Mouse (Mus musculus): ENCODE data around the gene Lats1. TPM values are rescaled to one million over a fixed set of nuclear protein-coding genes. Genes with fewer than 3 reads are reported as not detected.

Lats1 gene
- polyA plus RNA-seq (2015; fragmentation: Nextera tagmentation; extraction: Ambion mirVana), result 8.9 and 9.5 TPM in 2 replicates

DNA sequence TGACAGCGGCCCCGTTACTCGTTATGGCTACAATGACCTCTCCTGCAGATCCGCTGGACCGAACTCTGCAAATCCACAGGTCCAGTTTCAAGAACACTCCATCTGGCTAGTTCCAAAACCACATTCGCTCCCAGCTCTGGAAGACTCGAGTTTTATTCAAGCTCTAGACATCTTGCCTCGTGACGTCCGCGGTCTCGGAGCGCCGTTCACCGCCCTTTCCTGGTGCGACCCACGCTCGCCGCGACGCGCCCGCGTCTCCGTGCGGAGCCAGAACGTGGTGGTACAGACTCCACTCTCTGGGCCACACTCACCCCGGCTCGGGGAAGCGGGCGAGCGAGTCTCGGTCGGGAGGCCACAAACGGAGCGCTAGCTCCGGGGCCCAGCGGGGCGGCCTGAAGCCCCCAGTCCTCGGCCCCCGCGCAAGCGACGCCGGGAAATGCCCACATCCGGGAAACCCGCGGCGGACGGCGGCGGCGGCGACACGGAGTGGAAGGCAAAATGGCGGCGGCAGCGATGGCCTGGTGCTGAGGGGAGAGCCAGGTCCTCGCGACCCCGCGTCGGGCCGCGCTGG, at the start of gene Lats1, which contains the start of gene Pcmt1:
TSS of gene Lats1 (plus strand) at position 484 of the 571 bp plus-strand sequence.
TSS of gene Pcmt1 (minus strand) at position 406 of the 571 bp plus-strand sequence.
- ATAC-seq (ENCODE audit: low FRiP score, low read depth), result peak; percentile 88
- under 1% methylated on average over 56 of the region's 65 CpGs for WGBS
- H3K9ac ChIP-seq, result peak within 1 kb of the TSS; percentile 96
- H3K4me3 ChIP-seq, result peak within 1 kb of the TSS; percentile 91
- H3K4me2 ChIP-seq, result peak within 1 kb of the TSS; percentile 78
- H3K27me3 ChIP-seq, result no peaks in the 10 kb centered on the region
- H3K27ac ChIP-seq (replicated peaks), result peak within 1 kb of the TSS; percentile 98
- peaks cover 50% of the 10 kb centered on the region for H3K4me1 ChIP-seq (replicated peaks)
- no peaks in the 10 kb centered on the region for H3K9me3 ChIP-seq
- H3K36me3 ChIP-seq, result peaks cover 22% of the 10 kb centered on the region

DNA sequence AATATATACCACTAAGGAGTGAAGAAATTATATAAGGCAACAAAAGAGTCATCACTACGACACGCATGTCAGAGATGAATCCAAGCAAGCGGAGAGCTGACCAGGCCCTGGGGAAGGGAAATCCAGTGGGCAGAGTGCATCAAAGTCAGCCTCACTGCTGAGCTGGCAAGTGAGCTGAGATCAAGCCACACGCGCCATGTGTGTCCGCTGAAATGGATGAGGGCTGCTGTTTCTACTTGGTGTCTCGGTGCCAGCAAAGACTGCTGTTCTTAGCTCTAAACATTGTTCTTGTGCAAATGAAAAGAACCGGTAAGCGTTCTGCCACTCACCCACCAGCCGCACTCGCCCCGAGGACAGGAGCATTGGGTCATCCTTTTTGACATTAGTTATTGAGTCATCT, 40.6 kb upstream of the Lats1 start:
- WGBS, result 95% methylated on average over 12 of the region's 12 CpGs
- H3K27me3 ChIP-seq, result no peaks in the 10 kb centered on the region
- H3K27ac ChIP-seq (replicated peaks), result no peak overlapping the region
- no peak overlapping the region for H3K4me2 ChIP-seq
- ATAC-seq (ENCODE audit: low FRiP score, low read depth), result no peak
- H3K36me3 ChIP-seq, result peaks cover 70% of the 10 kb centered on the region
- H3K4me3 ChIP-seq, result no peak overlapping the region
- H3K9me3 ChIP-seq, result no peaks in the 10 kb centered on the region
- no peak overlapping the region for H3K9ac ChIP-seq
- H3K4me1 ChIP-seq (replicated peaks), result no peaks in the 10 kb centered on the region

DNA sequence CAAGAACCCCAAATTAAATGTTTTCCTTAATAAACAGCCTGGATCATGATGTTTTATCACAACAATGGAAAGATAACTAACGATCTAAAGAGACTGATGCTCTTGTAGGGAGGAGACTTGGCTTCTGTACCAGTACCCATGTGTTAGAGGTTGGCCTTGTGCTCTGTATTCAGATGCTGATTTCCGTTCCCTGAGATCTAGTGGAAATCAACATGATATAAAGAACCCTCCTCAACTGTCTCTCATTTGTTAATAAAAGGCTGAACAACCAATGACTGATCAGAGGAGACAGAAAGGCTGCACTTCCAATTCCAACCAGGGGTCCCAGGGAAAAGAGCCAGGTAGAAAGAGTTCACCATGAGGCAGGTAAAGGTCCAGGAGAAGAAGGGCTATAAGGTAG, 35.1 kb upstream of the Lats1 start:
- Histone ChIP-seq H3K4me3 (no peak overlapping the region), H3K27me3 (no peaks in the 10 kb centered on the region), H3K36me3 (peaks cover 57% of the 10 kb centered on the region), H3K4me1 (replicated peaks) (no peaks in the 10 kb centered on the region), H3K9ac (no peak overlapping the region), H3K4me2 (no peak overlapping the region), H3K9me3 (no peaks in the 10 kb centered on the region), H3K27ac (replicated peaks) (no peak overlapping the region)
- WGBS, result 84% methylated on average over 2 of the region's 2 CpGs
- ATAC-seq (ENCODE audit: low FRiP score, low read depth), result no peak

DNA sequence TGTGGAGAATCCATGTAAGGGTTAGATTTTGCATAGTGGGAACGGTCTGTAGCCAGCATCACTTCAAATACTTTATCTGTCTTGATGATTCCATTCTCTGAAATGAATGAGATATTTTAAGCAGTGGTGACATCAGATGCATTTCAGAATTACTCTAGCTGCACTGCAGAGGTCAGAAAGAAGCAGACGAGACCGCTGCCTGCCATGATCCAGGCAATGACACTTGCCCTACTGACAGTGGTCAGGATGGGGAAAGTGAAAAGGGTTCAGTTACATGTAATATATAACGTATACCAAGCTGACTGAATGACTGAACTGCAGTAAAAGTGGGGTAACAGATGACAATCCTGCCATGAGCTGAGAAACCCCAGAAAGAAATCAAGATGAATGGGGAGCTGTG, 32.0 kb upstream of the Lats1 start:
- no peak overlapping the region for H3K27ac ChIP-seq (replicated peaks)
- H3K4me2 ChIP-seq, result no peak overlapping the region
- no peak for ATAC-seq (ENCODE audit: low FRiP score, low read depth)
- H3K9ac ChIP-seq, result no peak overlapping the region
- no peak overlapping the region for H3K4me3 ChIP-seq
- WGBS, result 90% methylated on average over 4 of the region's 4 CpGs
- H3K9me3 ChIP-seq, result no peaks in the 10 kb centered on the region
- no peaks in the 10 kb centered on the region for H3K4me1 ChIP-seq (replicated peaks)
- peaks cover 34% of the 10 kb centered on the region for H3K36me3 ChIP-seq
- no peaks in the 10 kb centered on the region for H3K27me3 ChIP-seq

DNA sequence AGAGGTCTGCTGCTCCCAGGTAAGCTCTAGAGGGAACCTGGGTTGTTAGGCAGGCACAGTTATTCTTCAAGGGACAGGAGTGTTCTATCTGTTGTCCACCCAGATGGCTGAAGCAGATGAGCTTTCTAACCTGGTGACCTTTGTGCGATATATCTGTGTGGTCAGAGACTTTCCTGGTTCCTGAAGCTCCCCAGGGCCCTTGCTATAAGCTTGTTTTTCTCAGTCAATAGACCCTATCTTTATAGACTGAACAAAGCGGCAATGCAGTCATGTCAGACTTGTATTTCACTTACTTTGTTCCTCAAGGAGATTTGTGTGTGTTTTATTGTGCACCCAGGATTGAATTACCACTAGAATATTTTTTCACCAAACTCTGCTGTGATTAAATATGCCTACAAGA, 30.0 kb upstream of the Lats1 start:
- Histone ChIP-seq H3K4me3 (no peak overlapping the region), H3K9me3 (no peaks in the 10 kb centered on the region), H3K9ac (no peak overlapping the region), H3K27me3 (no peaks in the 10 kb centered on the region), H3K4me2 (no peak overlapping the region), H3K27ac (replicated peaks) (no peak overlapping the region), H3K36me3 (peaks cover 23% of the 10 kb centered on the region), H3K4me1 (replicated peaks) (no peaks in the 10 kb centered on the region)
- no peak for ATAC-seq (ENCODE audit: low FRiP score, low read depth)
- WGBS, result 92% methylated on average over 2 of the region's 2 CpGs

DNA sequence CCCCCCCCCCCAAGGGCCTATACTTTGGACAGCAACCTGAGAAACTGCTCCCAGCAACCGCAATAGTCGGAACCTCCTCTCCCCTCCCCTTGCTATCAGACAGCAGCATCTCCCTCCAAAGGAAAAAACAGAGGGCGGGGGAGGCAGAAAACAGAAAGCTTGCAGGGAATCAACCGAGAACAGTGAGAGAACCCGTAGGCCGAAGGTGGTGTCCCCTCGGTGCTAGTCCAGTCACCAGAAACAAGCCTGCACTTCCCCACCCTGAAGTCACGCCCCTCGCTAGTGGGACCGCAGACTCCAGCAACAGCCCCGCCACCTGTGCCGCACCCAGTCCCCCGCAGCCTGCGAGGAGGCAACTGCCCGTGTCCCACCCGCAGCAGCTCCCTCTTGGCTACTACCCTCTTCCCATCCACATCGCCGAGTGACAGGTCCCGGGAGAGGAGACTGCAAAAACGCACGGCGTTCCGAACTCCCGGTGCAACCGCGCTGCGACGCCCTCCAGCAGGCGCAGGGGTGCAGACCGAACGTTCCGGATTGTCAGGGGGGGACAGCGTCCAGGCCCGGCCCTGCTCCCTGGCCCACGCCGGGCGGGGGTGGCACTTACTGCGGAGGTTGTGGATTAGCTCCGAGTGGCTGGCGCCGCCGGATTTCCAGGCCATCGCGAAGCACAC, 18.4 kb upstream of the Lats1 start:
- Histone ChIP-seq H3K4me1 (replicated peaks) (peaks cover 26% of the 10 kb centered on the region), H3K36me3 (no peaks in the 10 kb centered on the region), H3K27me3 (no peaks in the 10 kb centered on the region), H3K9me3 (no peaks in the 10 kb centered on the region), H3K4me2 (peak overlapping the region; percentile 72), H3K4me3 (peak overlapping the region; percentile 99), H3K27ac (replicated peaks) (peak overlapping the region; percentile 97), H3K9ac (peak overlapping the region; percentile 89)
- peak; percentile 82 for ATAC-seq (ENCODE audit: low FRiP score, low read depth)
- WGBS, result under 1% methylated on average over 44 of the region's 44 CpGs

DNA sequence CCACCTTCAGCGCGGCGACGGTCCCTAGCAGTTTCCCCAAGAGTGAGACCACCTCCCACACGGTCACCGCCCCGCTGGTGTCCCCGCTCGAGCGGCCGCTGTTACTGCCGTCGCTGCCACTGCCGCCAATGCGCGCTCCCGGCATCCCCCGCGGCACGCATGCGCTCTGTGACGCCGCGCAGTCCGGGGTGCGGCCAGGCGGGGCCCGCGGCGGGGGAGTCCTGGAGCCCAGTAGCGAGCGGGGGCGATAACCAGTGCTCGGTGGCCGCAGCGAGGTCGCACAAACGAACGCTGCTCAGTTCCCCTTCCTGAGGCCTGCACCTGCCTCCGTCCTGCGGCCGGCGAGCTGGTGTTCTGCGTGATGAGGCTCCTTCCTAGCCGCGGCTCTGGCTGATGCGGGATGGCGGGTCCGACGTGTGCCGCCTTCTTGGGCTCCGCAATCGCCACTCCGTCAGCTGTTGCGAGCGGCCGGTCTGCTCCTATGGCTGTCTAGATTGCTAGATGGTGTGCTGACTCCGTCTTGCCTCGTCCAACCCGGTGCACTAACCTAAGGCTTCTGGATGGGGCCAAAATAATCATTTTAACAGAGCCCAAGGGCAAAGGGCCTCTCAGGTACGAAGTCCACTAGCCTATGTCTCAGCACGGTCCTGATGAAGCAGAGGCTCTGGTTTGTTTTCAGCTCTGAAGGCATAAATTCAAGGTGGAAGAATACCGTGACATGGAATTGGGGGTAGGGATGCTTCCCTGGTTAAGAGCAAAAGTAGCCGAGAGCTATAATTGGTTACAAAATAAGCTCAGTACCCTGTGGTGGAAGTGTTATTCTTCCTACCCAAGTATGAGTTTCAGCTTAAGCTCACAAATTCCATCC, 17.6 kb upstream of the Lats1 start:
- H3K9me3 ChIP-seq, result no peaks in the 10 kb centered on the region
- H3K27ac ChIP-seq (replicated peaks), result peak overlapping the region; percentile 97
- H3K4me3 ChIP-seq, result peak overlapping the region; percentile 99
- H3K4me1 ChIP-seq (replicated peaks), result peaks cover 33% of the 10 kb centered on the region
- no peaks in the 10 kb centered on the region for H3K27me3 ChIP-seq
- peak; percentile 93 for ATAC-seq (ENCODE audit: low FRiP score, low read depth)
- H3K36me3 ChIP-seq, result no peaks in the 10 kb centered on the region
- peak overlapping the region; percentile 72 for H3K4me2 ChIP-seq
- H3K9ac ChIP-seq, result peak overlapping the region; percentile 89
- under 1% methylated on average over 64 of the region's 64 CpGs for WGBS

DNA sequence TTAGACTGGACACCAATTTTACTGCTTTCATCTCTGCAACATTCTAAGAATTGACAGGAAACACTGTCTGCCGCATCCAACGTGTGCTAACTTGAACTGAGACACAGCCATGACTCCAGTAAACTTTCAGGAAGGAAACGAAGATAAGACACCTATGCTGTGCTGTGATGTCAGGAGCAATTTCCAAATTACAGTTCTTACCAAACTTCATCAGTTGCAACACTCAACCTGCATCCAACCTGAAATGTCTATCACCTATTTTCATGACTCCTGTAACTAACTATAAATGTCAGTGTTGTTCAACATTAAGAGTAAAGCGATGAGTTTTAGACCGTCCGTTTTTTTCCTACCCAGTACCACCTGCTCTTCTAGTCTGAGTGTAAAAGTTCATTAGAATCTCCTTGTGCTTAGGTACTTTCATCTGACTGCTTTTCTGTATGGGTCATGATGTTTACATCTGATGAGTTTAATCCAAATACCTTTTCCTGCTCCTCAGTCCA, 16.9 kb upstream of the Lats1 start:
- Histone ChIP-seq H3K36me3 (no peaks in the 10 kb centered on the region), H3K9ac (peak overlapping the region; percentile 89), H3K4me2 (peak overlapping the region; percentile 72), H3K9me3 (no peaks in the 10 kb centered on the region), H3K27ac (replicated peaks) (peak overlapping the region; percentile 97), H3K27me3 (no peaks in the 10 kb centered on the region), H3K4me3 (peak overlapping the region; percentile 99), H3K4me1 (replicated peaks) (peaks cover 36% of the 10 kb centered on the region)
- no peak for ATAC-seq (ENCODE audit: low FRiP score, low read depth)
- 70% methylated on average over 6 of the region's 6 CpGs for WGBS

DNA sequence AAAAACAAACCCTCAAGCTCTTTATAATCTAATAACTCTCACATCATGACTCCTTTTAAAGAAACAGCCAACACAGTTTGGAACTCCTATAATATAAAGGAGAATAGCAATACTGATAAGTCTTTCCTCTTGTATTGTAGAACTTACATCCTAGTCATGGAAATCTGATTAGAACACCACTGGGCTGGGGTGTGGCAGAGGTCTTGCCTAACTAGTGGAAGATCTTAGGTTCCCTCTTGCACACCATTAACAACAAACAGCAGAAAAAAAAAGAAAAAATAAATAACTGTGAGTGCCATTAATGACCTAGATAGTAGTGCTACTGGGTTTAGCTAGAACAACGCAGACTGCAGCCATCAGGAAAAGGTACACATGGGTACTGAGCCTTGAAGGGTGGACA, 16.1 kb upstream of the Lats1 start:
- H3K4me1 ChIP-seq (replicated peaks), result peaks cover 29% of the 10 kb centered on the region
- no peak overlapping the region for H3K9ac ChIP-seq
- H3K36me3 ChIP-seq, result peaks cover 2% of the 10 kb centered on the region; the same call in 1 of the 2 replicates
- no peaks in the 10 kb centered on the region for H3K27me3 ChIP-seq
- no peak overlapping the region for H3K4me2 ChIP-seq
- 89% methylated on average over 1 of the region's 1 CpGs for WGBS
- no peak overlapping the region for H3K27ac ChIP-seq (replicated peaks)
- no peak overlapping the region for H3K4me3 ChIP-seq
- no peak for ATAC-seq (ENCODE audit: low FRiP score, low read depth)
- H3K9me3 ChIP-seq, result no peaks in the 10 kb centered on the region

DNA sequence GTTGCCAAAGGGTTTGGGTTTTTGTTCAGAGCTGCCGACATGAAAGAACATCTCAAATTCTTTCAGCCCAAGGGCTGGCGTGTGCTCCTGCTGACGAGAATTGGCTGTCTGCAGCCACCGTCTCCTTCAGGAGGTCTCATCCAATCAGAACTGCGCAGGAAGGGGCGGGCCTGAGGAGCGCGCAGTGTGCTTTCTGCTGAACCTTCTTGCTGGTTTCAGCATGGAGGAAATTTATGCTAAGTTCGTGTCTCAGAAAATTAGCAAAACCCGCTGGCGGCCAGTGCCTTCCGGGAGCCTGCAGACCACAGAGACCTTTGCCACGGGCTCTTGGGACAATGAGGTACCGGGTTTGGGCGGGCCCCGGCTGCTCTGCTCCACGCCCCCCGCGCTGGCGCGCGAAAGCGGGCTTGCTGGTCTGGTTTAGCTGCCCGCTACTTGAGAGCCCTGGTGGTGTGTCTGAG, 13.6 kb upstream of the Lats1 start, which contains the start of gene Nup43:
TSS of gene Nup43 (plus strand) at position 162 of the 461 bp plus-strand sequence.
- Histone ChIP-seq H3K9ac (peak within 1 kb of the TSS; percentile 50), H3K27me3 (no peaks in the 10 kb centered on the region), H3K4me3 (peak within 1 kb of the TSS; percentile 62), H3K27ac (replicated peaks) (peak within 1 kb of the TSS; percentile 71), H3K9me3 (no peaks in the 10 kb centered on the region), H3K4me2 (peak within 1 kb of the TSS; percentile 59), H3K36me3 (peaks cover 12% of the 10 kb centered on the region; the same call in 1 of the 2 replicates), H3K4me1 (replicated peaks) (peaks cover 18% of the 10 kb centered on the region)
- ATAC-seq (ENCODE audit: low FRiP score, low read depth), result peak; percentile 89
- WGBS, result under 1% methylated on average over 24 of the region's 24 CpGs

DNA sequence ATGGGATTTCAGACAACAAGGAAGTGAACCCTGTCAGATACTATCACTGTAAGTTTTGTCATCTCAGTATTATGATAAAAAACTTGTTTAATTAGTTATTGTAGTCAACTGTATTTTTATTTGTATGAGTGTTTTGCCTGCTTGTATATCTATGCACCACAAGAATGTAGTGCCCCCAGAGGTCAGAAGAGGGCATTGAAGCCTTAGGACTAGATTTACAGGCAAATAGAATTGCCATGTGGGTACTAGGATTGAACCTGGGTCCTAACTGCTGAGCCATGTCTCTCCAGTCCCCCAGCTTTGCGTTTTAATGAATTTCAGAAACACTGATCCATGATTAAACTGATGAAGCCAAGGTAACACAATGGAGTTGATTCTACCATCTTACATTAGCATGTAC, 7.3 kb upstream of the Lats1 start:
- no peak overlapping the region for H3K9ac ChIP-seq
- no peaks in the 10 kb centered on the region for H3K9me3 ChIP-seq
- H3K4me1 ChIP-seq (replicated peaks), result peaks cover 6% of the 10 kb centered on the region
- ATAC-seq (ENCODE audit: low FRiP score, low read depth), result no peak
- no peak overlapping the region for H3K4me3 ChIP-seq
- H3K36me3 ChIP-seq, result peaks cover 40% of the 10 kb centered on the region
- H3K27me3 ChIP-seq, result no peaks in the 10 kb centered on the region
- 70% methylated on average over 1 of the region's 1 CpGs for WGBS
- H3K27ac ChIP-seq (replicated peaks), result no peak overlapping the region
- no peak overlapping the region for H3K4me2 ChIP-seq

Data from hindbrain, embryonic 15.5 days (tissue).